Mouse (Mus musculus): ENCODE measurements around the gene Vegfd. TPM values are rescaled to one million over a fixed set of nuclear protein-coding genes. Genes with fewer than 3 reads are reported as not detected.

The Vegfd gene
- polyA plus RNA-seq, 1 experiment from 2014 or later: 1.1 TPM

DNA sequence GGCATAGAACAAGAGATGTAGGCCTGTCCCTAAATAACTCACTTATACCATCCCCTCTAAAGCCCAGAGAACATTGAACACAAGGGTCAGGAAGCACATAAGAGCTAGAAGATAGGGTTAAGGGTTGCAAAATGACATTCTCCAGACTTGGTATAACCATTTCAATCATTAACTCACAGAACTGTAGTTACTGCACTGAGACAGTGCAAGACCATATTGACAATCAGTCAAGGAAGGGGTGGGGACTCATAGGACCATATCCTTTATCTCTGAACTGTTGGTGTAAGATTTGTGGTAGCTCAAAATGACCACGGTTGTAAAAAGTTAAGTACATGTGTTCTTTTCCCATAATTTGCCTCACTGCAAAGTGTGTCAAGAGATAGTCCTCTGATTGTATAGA, 37.4 kb downstream of the Vegfd start:
- no peaks in the 10 kb centered on the region; the same call in 1 of the 2 replicates for H3K27me3 ChIP-seq (ENCODE audit: control insufficient read depth, insufficient read depth, low read length)
- no peak overlapping the region for H3K4me2 ChIP-seq (replicated peaks; ENCODE audit: low read depth, low read length)
- 79% methylated on average over 1 of the region's 1 CpGs for WGBS
- no peak for ATAC-seq (ENCODE audit: low FRiP score)
- no peak overlapping the region for H3K9ac ChIP-seq (ENCODE audit: low read depth, low read length)
- H3K36me3 ChIP-seq (ENCODE audit: control insufficient read depth, insufficient read depth, low read length): no peaks in the 10 kb centered on the region
- H3K27ac ChIP-seq (ENCODE audit: low read depth, low read length): no peak overlapping the region
- H3K4me3 ChIP-seq (ENCODE audit: low read depth, low read length): no peak overlapping the region
- no peaks in the 10 kb centered on the region for H3K9me3 ChIP-seq (ENCODE audit: control insufficient read depth, low read length)
- DNase-seq (ENCODE audit: low spot score): no peak
- no peaks in the 10 kb centered on the region for H3K4me1 ChIP-seq (replicated peaks; ENCODE audit: control insufficient read depth, insufficient read depth, low read length)

DNA sequence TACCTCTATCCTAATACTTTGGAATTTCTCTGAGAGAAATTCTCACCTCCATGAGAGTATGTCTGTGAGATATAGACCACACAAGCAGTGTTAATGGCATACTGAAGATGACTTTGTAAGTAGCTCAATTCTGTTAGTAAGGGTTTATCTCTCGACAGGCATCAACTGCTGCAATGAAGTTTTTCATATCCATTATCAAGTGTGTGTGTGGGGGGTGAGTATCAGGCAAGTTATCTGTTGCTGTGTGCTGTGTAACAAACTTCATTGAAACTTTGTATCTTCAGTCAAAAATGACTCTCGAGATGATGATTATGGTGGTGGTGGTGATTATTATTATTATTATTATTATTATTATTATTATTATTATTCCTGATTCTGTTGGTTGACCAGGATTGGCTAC, 43.6 kb downstream of the Vegfd start:
- ATAC-seq (ENCODE audit: low FRiP score): no peak

DNA sequence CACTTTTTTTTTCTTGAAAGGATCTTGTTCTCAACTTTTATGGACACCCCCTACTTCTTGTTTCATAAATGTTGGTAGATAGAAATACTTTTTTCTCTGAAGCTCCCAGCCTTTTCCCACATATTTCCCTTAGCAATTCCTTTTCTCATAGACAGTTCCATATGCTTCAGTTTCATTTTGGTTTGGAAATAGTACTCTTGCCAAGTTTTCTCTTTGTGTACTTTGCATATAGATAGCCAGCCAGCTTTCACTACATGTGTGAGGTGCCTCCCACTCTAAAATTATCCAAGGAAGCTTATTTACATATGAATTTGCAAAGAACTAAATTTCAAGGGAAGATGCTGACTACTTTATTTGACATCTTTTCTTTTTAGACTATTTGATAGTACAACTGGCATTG, 44.8 kb downstream of the Vegfd start:
- Histone ChIP-seq H3K27me3 (ENCODE audit: control insufficient read depth, insufficient read depth, low read length) (no peaks in the 10 kb centered on the region), H3K4me3 (ENCODE audit: low read depth, low read length) (no peak overlapping the region), H3K4me1 (replicated peaks; ENCODE audit: control insufficient read depth, insufficient read depth, low read length) (no peaks in the 10 kb centered on the region), H3K27ac (ENCODE audit: low read depth, low read length) (no peak overlapping the region), H3K9me3 (ENCODE audit: control insufficient read depth, low read length) (no peaks in the 10 kb centered on the region), H3K9ac (ENCODE audit: low read depth, low read length) (no peak overlapping the region), H3K4me2 (replicated peaks; ENCODE audit: low read depth, low read length) (no peak overlapping the region), H3K36me3 (ENCODE audit: control insufficient read depth, insufficient read depth, low read length) (no peaks in the 10 kb centered on the region)
- ATAC-seq (ENCODE audit: low FRiP score) (no peak), DNase-seq (ENCODE audit: low spot score) (no peak)

More for the DNA sequence above, 43.6 kb downstream of the Vegfd start:
- no peak for DNase-seq (ENCODE audit: low spot score)
- Histone ChIP-seq H3K36me3 (ENCODE audit: control insufficient read depth, insufficient read depth, low read length) (no peaks in the 10 kb centered on the region), H3K27me3 (ENCODE audit: control insufficient read depth, insufficient read depth, low read length) (no peaks in the 10 kb centered on the region), H3K9me3 (ENCODE audit: control insufficient read depth, low read length) (no peaks in the 10 kb centered on the region), H3K9ac (ENCODE audit: low read depth, low read length) (no peak overlapping the region), H3K4me2 (replicated peaks; ENCODE audit: low read depth, low read length) (no peak overlapping the region), H3K4me1 (replicated peaks; ENCODE audit: control insufficient read depth, insufficient read depth, low read length) (no peaks in the 10 kb centered on the region), H3K27ac (ENCODE audit: low read depth, low read length) (no peak overlapping the region), H3K4me3 (ENCODE audit: low read depth, low read length) (no peak overlapping the region)
- WGBS: 83% methylated on average over 2 of the region's 2 CpGs

DNA sequence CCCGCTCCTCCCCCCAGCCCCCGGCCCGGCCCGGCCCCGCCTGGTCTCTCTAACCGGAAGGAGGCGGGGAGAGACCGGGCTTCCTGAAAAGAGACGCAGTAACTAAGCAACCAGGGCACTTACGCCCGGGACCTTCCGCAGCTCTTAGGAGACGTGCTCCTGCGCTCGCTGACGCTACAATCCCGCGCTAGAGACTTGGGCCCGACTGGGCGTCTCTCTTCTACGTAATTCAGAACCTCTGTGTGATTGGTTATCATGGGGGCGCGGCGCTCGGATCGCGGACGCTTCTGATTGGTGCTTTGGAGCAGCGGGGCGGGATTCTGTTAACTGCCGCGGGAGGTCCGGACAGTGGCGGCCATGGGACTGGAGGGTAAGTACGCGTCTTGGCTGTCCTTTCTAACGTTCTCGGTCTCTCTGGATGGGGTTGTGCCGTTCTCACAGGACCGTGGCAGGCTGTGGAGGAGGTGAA, 46.3 kb downstream of the Vegfd start, which contains the start of gene Piga:
Piga (plus strand) TSS at position 317 of the 469 bp plus-strand sequence.
- H3K4me3 ChIP-seq (ENCODE audit: low read depth, low read length): peak within 1 kb of the TSS; percentile 53
- 17% methylated on average over 31 of the region's 40 CpGs for WGBS
- H3K36me3 ChIP-seq (ENCODE audit: control insufficient read depth, insufficient read depth, low read length): no peaks in the 10 kb centered on the region
- DNase-seq (ENCODE audit: low spot score) (peak; percentile 86), ATAC-seq (ENCODE audit: low FRiP score) (peak; percentile 100)
- H3K27me3 ChIP-seq (ENCODE audit: control insufficient read depth, insufficient read depth, low read length): no peaks in the 10 kb centered on the region
- H3K4me2 ChIP-seq (replicated peaks; ENCODE audit: low read depth, low read length): peak within 1 kb of the TSS; percentile 37
- H3K27ac ChIP-seq (ENCODE audit: low read depth, low read length): peak within 1 kb of the TSS; percentile 17; the same call in 1 of the 2 replicates
- no peaks in the 10 kb centered on the region for H3K9me3 ChIP-seq (ENCODE audit: control insufficient read depth, low read length)
- peak within 1 kb of the TSS; percentile 60 for H3K9ac ChIP-seq (ENCODE audit: low read depth, low read length)
- no peaks in the 10 kb centered on the region for H3K4me1 ChIP-seq (replicated peaks; ENCODE audit: control insufficient read depth, insufficient read depth, low read length)

DNA sequence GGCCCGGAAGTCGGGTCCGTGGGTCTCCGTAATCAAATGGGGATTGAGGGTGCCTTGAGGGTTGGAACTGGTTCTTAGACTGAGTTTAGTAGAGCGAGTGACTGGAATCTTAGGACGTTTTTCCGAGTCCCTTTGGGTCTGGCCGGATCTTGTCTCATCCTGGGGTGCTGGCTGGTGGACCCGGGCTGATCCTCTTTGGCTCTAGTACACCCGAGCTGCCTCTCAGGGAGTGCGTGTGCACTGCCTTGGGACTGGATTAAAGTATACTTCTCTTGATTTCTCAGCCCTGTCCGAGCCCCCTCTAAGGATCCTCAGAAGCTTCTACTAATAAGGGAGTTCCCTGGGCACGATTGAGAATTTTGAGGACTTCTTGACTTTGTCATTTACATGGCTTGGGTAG, 46.8 kb downstream of the Vegfd start:
- H3K27ac ChIP-seq (ENCODE audit: low read depth, low read length): peak overlapping the region; percentile 17; the same call in 1 of the 2 replicates
- H3K4me3 ChIP-seq (ENCODE audit: low read depth, low read length): peak overlapping the region; percentile 53
- H3K36me3 ChIP-seq (ENCODE audit: control insufficient read depth, insufficient read depth, low read length): no peaks in the 10 kb centered on the region
- no peaks in the 10 kb centered on the region for H3K4me1 ChIP-seq (replicated peaks; ENCODE audit: control insufficient read depth, insufficient read depth, low read length)
- H3K9ac ChIP-seq (ENCODE audit: low read depth, low read length): peak overlapping the region; percentile 60
- H3K4me2 ChIP-seq (replicated peaks; ENCODE audit: low read depth, low read length): peak overlapping the region; percentile 37
- H3K9me3 ChIP-seq (ENCODE audit: control insufficient read depth, low read length): no peaks in the 10 kb centered on the region
- WGBS: 19% methylated on average over 12 of the region's 13 CpGs
- DNase-seq (ENCODE audit: low spot score): no peak
- H3K27me3 ChIP-seq (ENCODE audit: control insufficient read depth, insufficient read depth, low read length): no peaks in the 10 kb centered on the region
- no peak for ATAC-seq (ENCODE audit: low FRiP score)

DNA sequence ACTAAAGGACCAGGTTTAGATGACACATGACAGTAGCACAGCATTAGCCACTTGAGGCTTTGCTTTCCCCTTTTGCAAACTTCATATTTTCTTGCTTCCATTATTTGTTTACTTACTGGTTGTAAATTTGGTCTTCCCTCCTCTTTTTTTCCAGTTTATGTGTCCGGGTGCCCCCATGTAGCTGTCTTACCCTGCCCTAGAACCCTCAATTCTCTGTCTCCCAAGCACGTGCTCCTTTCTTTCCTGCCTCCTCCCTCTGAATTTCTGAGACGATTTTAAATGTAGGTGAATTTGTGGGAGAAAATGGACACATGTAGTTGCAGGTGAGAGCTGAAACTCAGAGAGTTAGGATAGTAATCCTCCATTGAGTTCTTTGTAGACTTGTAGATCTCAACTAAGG, 47.3 kb downstream of the Vegfd start:
- Histone ChIP-seq H3K27ac (ENCODE audit: low read depth, low read length) (no peak overlapping the region), H3K4me2 (replicated peaks; ENCODE audit: low read depth, low read length) (peak overlapping the region; percentile 29), H3K9me3 (ENCODE audit: control insufficient read depth, low read length) (no peaks in the 10 kb centered on the region), H3K4me3 (ENCODE audit: low read depth, low read length) (peak overlapping the region; percentile 53), H3K36me3 (ENCODE audit: control insufficient read depth, insufficient read depth, low read length) (no peaks in the 10 kb centered on the region), H3K27me3 (ENCODE audit: control insufficient read depth, insufficient read depth, low read length) (no peaks in the 10 kb centered on the region), H3K9ac (ENCODE audit: low read depth, low read length) (peak overlapping the region; percentile 60), H3K4me1 (replicated peaks; ENCODE audit: control insufficient read depth, insufficient read depth, low read length) (no peaks in the 10 kb centered on the region)
- ATAC-seq (ENCODE audit: low FRiP score): no peak
- no peak for DNase-seq (ENCODE audit: low spot score)
- WGBS: 59% methylated on average over 3 of the region's 3 CpGs

DNA sequence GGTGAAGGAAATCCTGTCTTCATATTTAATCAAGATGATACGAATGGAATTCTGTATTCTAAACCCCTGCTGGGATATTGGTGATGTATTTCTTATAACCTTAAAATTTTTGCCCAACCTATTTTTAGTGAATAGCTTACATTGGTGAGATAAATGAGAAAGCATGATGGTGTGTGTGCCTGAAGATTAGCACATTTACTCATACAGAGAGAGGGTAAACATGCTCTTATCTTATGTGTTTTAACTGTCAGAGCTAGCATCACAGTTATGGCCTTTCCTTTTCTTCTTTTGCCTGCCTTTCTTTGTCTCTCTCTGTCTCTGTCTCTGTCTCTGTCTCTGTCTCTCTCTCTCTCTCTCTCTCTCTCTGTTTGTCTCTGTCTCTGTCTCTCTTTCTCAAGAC, 51.6 kb downstream of the Vegfd start:
- WGBS: 87% methylated on average over 1 of the region's 1 CpGs
- Histone ChIP-seq H3K4me1 (replicated peaks; ENCODE audit: control insufficient read depth, insufficient read depth, low read length) (no peaks in the 10 kb centered on the region), H3K36me3 (ENCODE audit: control insufficient read depth, insufficient read depth, low read length) (no peaks in the 10 kb centered on the region), H3K4me3 (ENCODE audit: low read depth, low read length) (no peak overlapping the region), H3K27ac (ENCODE audit: low read depth, low read length) (no peak overlapping the region), H3K9ac (ENCODE audit: low read depth, low read length) (no peak overlapping the region), H3K27me3 (ENCODE audit: control insufficient read depth, insufficient read depth, low read length) (no peaks in the 10 kb centered on the region), H3K4me2 (replicated peaks; ENCODE audit: low read depth, low read length) (no peak overlapping the region), H3K9me3 (ENCODE audit: control insufficient read depth, low read length) (no peaks in the 10 kb centered on the region)
- DNase-seq (ENCODE audit: low spot score): no peak
- no peak for ATAC-seq (ENCODE audit: low FRiP score)

DNA sequence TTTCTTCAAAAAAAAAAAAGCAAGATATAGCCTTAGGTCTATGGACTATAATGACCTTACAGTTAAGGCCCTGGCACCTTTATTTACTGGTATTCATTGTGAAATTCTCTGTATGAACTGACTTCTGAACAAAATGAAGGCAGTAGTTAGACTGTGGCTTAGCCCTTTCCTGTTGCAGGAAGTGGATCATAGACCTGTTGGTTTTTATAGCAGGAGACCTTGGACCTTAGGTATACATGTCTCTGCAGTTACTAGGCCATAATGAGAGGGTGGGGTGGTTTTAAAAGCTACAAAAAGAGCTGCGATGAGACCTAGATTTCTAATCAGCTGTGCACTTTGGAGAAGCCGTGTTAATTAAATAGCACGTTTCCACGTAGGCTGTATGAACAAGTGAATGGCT, 54.1 kb downstream of the Vegfd start:
- Histone ChIP-seq H3K27me3 (ENCODE audit: control insufficient read depth, insufficient read depth, low read length) (no peaks in the 10 kb centered on the region), H3K4me1 (replicated peaks; ENCODE audit: control insufficient read depth, insufficient read depth, low read length) (no peaks in the 10 kb centered on the region), H3K27ac (ENCODE audit: low read depth, low read length) (no peak overlapping the region), H3K4me2 (replicated peaks; ENCODE audit: low read depth, low read length) (no peak overlapping the region), H3K9ac (ENCODE audit: low read depth, low read length) (no peak overlapping the region), H3K4me3 (ENCODE audit: low read depth, low read length) (no peak overlapping the region), H3K36me3 (ENCODE audit: control insufficient read depth, insufficient read depth, low read length) (no peaks in the 10 kb centered on the region), H3K9me3 (ENCODE audit: control insufficient read depth, low read length) (no peaks in the 10 kb centered on the region)
- no peak for ATAC-seq (ENCODE audit: low FRiP score)
- DNase-seq (ENCODE audit: low spot score): no peak
- 96% methylated on average over 4 of the region's 4 CpGs for WGBS

DNA sequence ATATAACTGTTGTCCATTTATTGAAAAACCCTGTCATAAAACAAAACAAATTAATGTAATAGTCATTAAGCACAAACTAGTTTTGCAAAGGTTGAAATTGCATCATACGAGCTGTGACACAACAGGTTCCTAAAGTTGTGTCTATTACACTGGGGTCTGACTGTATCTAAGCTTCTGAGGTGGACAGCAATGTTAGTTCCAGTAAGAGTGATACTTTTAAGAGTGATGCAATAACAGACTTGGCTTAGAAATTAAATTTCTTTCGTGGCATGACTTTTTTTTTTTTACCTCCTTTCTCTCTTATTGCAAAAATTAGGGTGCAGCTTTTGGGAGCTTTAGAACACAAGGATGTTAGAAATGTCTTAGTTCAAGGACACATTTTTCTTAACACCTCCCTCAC, 55.0 kb downstream of the Vegfd start:
- Histone ChIP-seq H3K36me3 (ENCODE audit: control insufficient read depth, insufficient read depth, low read length) (no peaks in the 10 kb centered on the region), H3K9me3 (ENCODE audit: control insufficient read depth, low read length) (no peaks in the 10 kb centered on the region), H3K27me3 (ENCODE audit: control insufficient read depth, insufficient read depth, low read length) (no peaks in the 10 kb centered on the region), H3K4me1 (replicated peaks; ENCODE audit: control insufficient read depth, insufficient read depth, low read length) (no peaks in the 10 kb centered on the region), H3K27ac (ENCODE audit: low read depth, low read length) (no peak overlapping the region), H3K4me2 (replicated peaks; ENCODE audit: low read depth, low read length) (no peak overlapping the region), H3K4me3 (ENCODE audit: low read depth, low read length) (no peak overlapping the region), H3K9ac (ENCODE audit: low read depth, low read length) (no peak overlapping the region)
- no peak for ATAC-seq (ENCODE audit: low FRiP score)
- no peak for DNase-seq (ENCODE audit: low spot score)
- 89% methylated on average over 2 of the region's 2 CpGs for WGBS
